Mouse (Mus musculus) CD4-positive helper T cell, adult 2 months (primary cell): ENCODE results near the gene Bard1.

Experiments
- DNase-seq: peaks from one replicate; pipeline ENCODE4 v3.0.0-alpha.2; 2012; ENCODE audit warnings: low read depth, missing footprints, low spot score

The Bard1 gene

GRCm38 (mm10) chr1:71052756-71053155 lies 50.2 kb downstream of the Bard1 start:
- DNase-seq: no peak

GRCm38 (mm10) chr1:71052252-71052651 lies 50.7 kb downstream of the Bard1 start:
- DNase-seq: no peak

- no peak for DNase-seq
Observed at GRCm38 (mm10) chr1:71045141-71045540, 57.8 kb downstream of the Bard1 start.

- no peak for DNase-seq
Observed at GRCm38 (mm10) chr1:71043951-71044350, 59.0 kb downstream of the Bard1 start.

GRCm38 (mm10) chr1:71036999-71037398 lies 65.9 kb downstream of the Bard1 start:
- peak; percentile 16 for DNase-seq

- DNase-seq: no peak
Observed at GRCm38 (mm10) chr1:71035565-71035964, 67.4 kb downstream of the Bard1 start.

- no peak for DNase-seq
Observed at GRCm38 (mm10) chr1:71022766-71023165, 80.2 kb downstream of the Bard1 start.

GRCm38 (mm10) chr1:71014345-71014744 lies 88.6 kb downstream of the Bard1 start:
- DNase-seq: no peak

- DNase-seq: no peak
Observed at GRCm38 (mm10) chr1:71005998-71006397, 96.9 kb downstream of the Bard1 start.

GRCm38 (mm10) chr1:71004177-71004576 lies 98.8 kb downstream of the Bard1 start:
- DNase-seq: no peak

GRCm38 (mm10) chr1:71003741-71004140 lies 99.2 kb downstream of the Bard1 start:
- no peak for DNase-seq

- DNase-seq: no peak
Observed at GRCm38 (mm10) chr1:70997377-70997993, 105.5 kb downstream of the Bard1 start.

GRCm38 (mm10) chr1:70996766-70997165 lies 106.2 kb downstream of the Bard1 start:
- no peak for DNase-seq
